Mouse (Mus musculus): ENCODE results near the gene Tepsin.

- no peak for TF ChIP-seq POLR2A (IDR thresholded peaks at IDR 0.05; ENCODE audit: insufficient read length, low read depth)
- TF ChIP-seq MAX (IDR thresholded peaks at IDR 0.05; ENCODE audit: low read depth): no peak
- no peak for TF ChIP-seq USF1 (IDR thresholded peaks at IDR 0.05; ENCODE audit: low read depth)
- peak in 1 of 3 experiments; percentile 17 for TF ChIP-seq MYOD1 (IDR thresholded peaks at IDR 0.05; ENCODE audit: control insufficient read depth in 1 of 3, insufficient read length in 2 of 3, low read depth in 2 of 3)
- no peak for TF ChIP-seq TCF12 (IDR thresholded peaks at IDR 0.05; ENCODE audit: insufficient read depth, poor library complexity, severe bottlenecking)
- TF ChIP-seq CEBPB (IDR thresholded peaks at IDR 0.05; ENCODE audit: insufficient read depth, poor library complexity, severe bottlenecking): no peak
- no peak for TF ChIP-seq E2F4 (IDR thresholded peaks at IDR 0.05; ENCODE audit: insufficient read depth)
These were observed 5.0 kb upstream of the Tepsin start for GRCm38 (mm10) chr11:120103431-120103997.

Measured in myocyte (in vitro differentiated cells).